ENCODE assay signal across 10 mouse cellular contexts in the genomic region with DNA sequence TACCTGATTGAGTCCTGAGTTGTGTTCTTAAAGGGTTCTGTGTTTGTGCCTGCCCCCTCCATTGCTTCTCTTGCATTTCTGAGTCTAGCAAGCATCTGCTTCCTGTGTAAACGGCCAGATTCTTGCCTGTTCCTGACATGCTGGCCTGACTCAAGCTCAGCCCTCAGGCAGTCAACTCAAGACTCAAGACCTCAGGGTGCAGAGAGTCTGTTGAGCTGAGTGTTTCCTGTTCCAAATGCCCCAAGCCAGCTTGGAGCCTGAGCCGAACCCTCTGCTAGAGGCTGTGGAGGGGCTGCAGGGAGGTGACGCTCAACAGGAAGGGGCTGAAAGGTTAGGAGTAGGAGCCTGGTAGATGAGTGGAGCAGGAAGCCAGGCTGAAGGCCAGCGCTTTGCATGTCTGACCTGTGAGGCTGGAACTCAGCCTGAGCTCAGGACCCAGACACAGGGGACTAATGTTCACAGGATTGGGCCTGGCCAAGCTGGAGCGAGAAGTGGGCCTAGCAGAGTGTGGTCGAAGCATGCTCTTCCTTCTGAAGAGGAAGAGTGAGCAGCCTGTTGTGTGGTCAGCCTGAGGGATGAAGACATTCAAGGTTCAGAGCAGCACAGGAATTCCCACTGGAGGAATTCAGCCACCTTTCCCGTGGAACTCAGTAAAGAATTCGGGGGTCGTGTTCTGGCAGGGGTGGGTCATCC. TPM values are rescaled to one million over a fixed set of nuclear protein-coding genes. Genes with fewer than 3 reads are reported as not detected.
DNase-seq lines count a peak whose midpoint lies in the region; ATAC-seq and TF ChIP-seq lines count a peak whose summit lies in the region.
"Had no signal": no experiment of that assay in that cellular context is flagged by ENCODE, and none has a peak within 500 bp of the region (broad histone marks: within the 10 kb centered on the region; RNA-seq: fewer than 3 reads in every experiment).

No protein-coding gene starts in this region.

- H3K4me1 ChIP-seq in kidney, embryonic 16.5 days (ENCODE audit: insufficient read depth, low read length): peaks cover 17% of the 10 kb centered on the region
- H3K4me1 ChIP-seq in kidney, adult 2 months (ENCODE audit: control insufficient read depth, insufficient read depth, low read length): peaks cover 3% of the 10 kb centered on the region; the same call in 1 of the 2 replicates
- no peaks in the 10 kb centered on the region for H3K4me1 ChIP-seq in brown adipose tissue, adult 24 weeks (ENCODE audit: control insufficient read depth, insufficient read depth, insufficient read length, low read length)
- H3K4me1 ChIP-seq in intestine, postnatal 0 days (replicated peaks; ENCODE audit: control insufficient read depth, insufficient read depth, low read length): peaks cover 4% of the 10 kb centered on the region; the same call in 1 of the 2 replicates
- peaks cover 14% of the 10 kb centered on the region; the same call in 1 of the 2 replicates for H3K4me1 ChIP-seq in stomach, embryonic 16.5 days (ENCODE audit: control insufficient read depth, insufficient read depth, low read length)

- no peaks in the 10 kb centered on the region for H3K27me3 ChIP-seq in kidney, embryonic 16.5 days (ENCODE audit: insufficient read depth, low read length)
- no peaks in the 10 kb centered on the region for H3K27me3 ChIP-seq in kidney, adult 2 months (replicated peaks; ENCODE audit: control insufficient read depth, insufficient read depth, low read length)
- no peaks in the 10 kb centered on the region for H3K27me3 ChIP-seq in intestine, postnatal 0 days (replicated peaks; ENCODE audit: control insufficient read depth, insufficient read depth, low read length)
- no peaks in the 10 kb centered on the region for H3K27me3 ChIP-seq in stomach, embryonic 16.5 days (ENCODE audit: control insufficient read depth, insufficient read depth, low read length)
- H3K27me3 ChIP-seq: CH12.LX had no signal

- 41% methylated on average over 9 of the region's 9 CpGs for WGBS in kidney, embryonic 16.5 days
- 53% methylated on average over 9 of the region's 9 CpGs for WGBS in kidney, adult 2 months
- WGBS in intestine, postnatal 0 days: 63% methylated on average over 9 of the region's 9 CpGs
- 55% methylated on average over 9 of the region's 9 CpGs for WGBS in stomach, embryonic 16.5 days

- ATAC-seq in kidney, embryonic 16.5 days (ENCODE audit: low FRiP score, low TSS enrichment): no peak; the same call in 1 of the 2 replicates
- no peak for ATAC-seq in intestine, postnatal 0 days
- peak; percentile 41; the same call in 1 of the 2 replicates for ATAC-seq in stomach, embryonic 16.5 days (ENCODE audit: insufficient read depth, low FRiP score)
- ATAC-seq: forebrain, embryonic 14.5 days had no signal

- TF ChIP-seq POLR2A in kidney, adult 2 months (IDR thresholded peaks at IDR 0.05; ENCODE audit: low read depth, low read length): no peak

- H3K36me3 ChIP-seq in kidney, embryonic 16.5 days (ENCODE audit: insufficient read depth, low read length): no peaks in the 10 kb centered on the region
- no peaks in the 10 kb centered on the region for H3K36me3 ChIP-seq in kidney, adult 2 months (ENCODE audit: control insufficient read depth, insufficient read depth, low read length)
- H3K36me3 ChIP-seq in intestine, postnatal 0 days (ENCODE audit: control insufficient read depth, insufficient read depth): no peaks in the 10 kb centered on the region
- H3K36me3 ChIP-seq in stomach, embryonic 16.5 days (ENCODE audit: control insufficient read depth, insufficient read depth, low read length): no peaks in the 10 kb centered on the region

- H3K4me2 ChIP-seq in kidney, embryonic 16.5 days (replicated peaks; ENCODE audit: low read depth, low read length): no peak overlapping the region
- 0 out of 2 replicates have a peak overlapping the region, but pooled peaks have one; percentile 4 for H3K4me2 ChIP-seq in intestine, postnatal 0 days (replicated peaks; ENCODE audit: low read depth)
- 0 out of 2 replicates have a peak overlapping the region, but pooled peaks have one; percentile 12 for H3K4me2 ChIP-seq in stomach, embryonic 16.5 days (ENCODE audit: low read depth, low read length)

- no peak overlapping the region for H3K9ac ChIP-seq in kidney, embryonic 16.5 days (replicated peaks; ENCODE audit: low read length)
- H3K9ac ChIP-seq in intestine, postnatal 0 days (ENCODE audit: low read depth, low read length): no peak overlapping the region
- H3K9ac ChIP-seq in stomach, embryonic 16.5 days (ENCODE audit: low read length): peak overlapping the region; percentile 26; the same call in 1 of the 2 replicates

- no peak for DNase-seq in kidney, adult 2 months
- DNase-seq in right cerebral cortex, postnatal 10 days (ENCODE audit: low spot score in 2 of 2): no peak
- DNase-seq in gastrocnemius, postnatal 36 days: no peak
- no peak for DNase-seq in c-Kit-positive CD71-positive TER-119-positive erythroid progenitor cells, embryonic 14.5 days (ENCODE audit: low spot score)

- intact Hi-C loops in gastrocnemius, postnatal 36 days (cut with DNase I): no loop called here

- no peak for TF ChIP-seq CTCF in kidney, adult 2 months (conservative IDR thresholded peaks at IDR 0.05; ENCODE audit: insufficient read depth, insufficient read length, low read depth, low read length)
- no peak for TF ChIP-seq CTCF in intestine, postnatal 0 days (IDR thresholded peaks at IDR 0.05; ENCODE audit: low read depth)

- H3K9me3 ChIP-seq in kidney, embryonic 16.5 days (ENCODE audit: low read length): no peaks in the 10 kb centered on the region
- H3K9me3 ChIP-seq in intestine, postnatal 0 days (ENCODE audit: control insufficient read depth): no peaks in the 10 kb centered on the region
- no peaks in the 10 kb centered on the region for H3K9me3 ChIP-seq in stomach, embryonic 16.5 days (replicated peaks; ENCODE audit: control insufficient read depth, low read length)

- no peak overlapping the region for H3K4me3 ChIP-seq in kidney, embryonic 16.5 days (ENCODE audit: low read length)
- no peak overlapping the region for H3K4me3 ChIP-seq in kidney, adult 2 months (ENCODE audit: insufficient read depth, low read depth, low read length)
- H3K4me3 ChIP-seq in brown adipose tissue, adult 24 weeks (ENCODE audit: insufficient read depth, low read depth, low read length): peak overlapping the region; percentile 33
- no peak overlapping the region for H3K4me3 ChIP-seq in intestine, postnatal 0 days (ENCODE audit: low read depth, low read length)
- no peak overlapping the region for H3K4me3 ChIP-seq in stomach, embryonic 16.5 days (replicated peaks; ENCODE audit: low read length)

- H3K27ac ChIP-seq in kidney, embryonic 16.5 days (ENCODE audit: low read length): peak overlapping the region; percentile 56; the same call in 1 of the 2 replicates
- no peak overlapping the region for H3K27ac ChIP-seq in kidney, adult 2 months (ENCODE audit: insufficient read depth, low read depth, low read length)
- no peak overlapping the region for H3K27ac ChIP-seq in brown adipose tissue, adult 24 weeks (replicated peaks; ENCODE audit: low read depth, low read length)
- peak overlapping the region; percentile 46 for H3K27ac ChIP-seq in intestine, postnatal 0 days (ENCODE audit: low read depth, low read length)
- H3K27ac ChIP-seq in stomach, embryonic 16.5 days (ENCODE audit: low read length): peak overlapping the region; percentile 52

RNA-seq across cellular contexts. Expression of gene Ing1, which starts 19.7 kb away (rescaled TPM):
- 34.0 and 37.9 TPM in 2 replicates for polyA plus RNA-seq in kidney, embryonic 16.5 days (2015; fragmentation: Nextera tagmentation; extraction: Ambion mirVana)
- 12.0 and 16.3 TPM in 2 replicates for polyA plus RNA-seq in kidney, adult 2 months (2012; rRNA removed)
- 13.9 and 17.2 TPM in 2 replicates for polyA plus RNA-seq in brown adipose tissue, adult 24 weeks (2012; ENCODE audit: insufficient read depth, insufficient read length, missing spikeins)
- polyA plus RNA-seq in intestine, postnatal 0 days (2015; fragmentation: Nextera tagmentation; extraction: Ambion mirVana): 19.5 and 20.2 TPM in 2 replicates
- 24.7 and 24.9 TPM in 2 replicates for polyA plus RNA-seq in stomach, embryonic 16.5 days (2015; fragmentation: Nextera tagmentation; extraction: Ambion mirVana)
- total RNA-seq in gastrocnemius, postnatal 36 days (2021): 10 to 100 TPM; 12.0 to 15.0 TPM

RNA-seq across cellular contexts. Expression of gene Cars2, which starts 24.5 kb away (rescaled TPM):
- 27.0 and 27.3 TPM in 2 replicates for polyA plus RNA-seq in kidney, embryonic 16.5 days (2015; fragmentation: Nextera tagmentation; extraction: Ambion mirVana)
- 50.7 and 56.6 TPM in 2 replicates for polyA plus RNA-seq in kidney, adult 2 months (2012; rRNA removed)
- 43.7 and 44.1 TPM in 2 replicates for polyA plus RNA-seq in brown adipose tissue, adult 24 weeks (2012; ENCODE audit: insufficient read depth, insufficient read length, missing spikeins)
- polyA plus RNA-seq in intestine, postnatal 0 days (2015; fragmentation: Nextera tagmentation; extraction: Ambion mirVana): 10.0 and 12.6 TPM in 2 replicates
- polyA plus RNA-seq in stomach, embryonic 16.5 days (2015; fragmentation: Nextera tagmentation; extraction: Ambion mirVana): 24.3 and 26.9 TPM in 2 replicates
- total RNA-seq in gastrocnemius, postnatal 36 days (2021): 10 to 100 TPM; 13.8 to 14.2 TPM

Comparison
In these comparisons a context has a peak if more than half of its experiments do, and no peak if none do; other contexts are left out.
1. H3K27ac ChIP-seq: peak in kidney, embryonic 16.5 days (single experiment), intestine, postnatal 0 days (single experiment) and stomach, embryonic 16.5 days (single experiment); none in kidney, adult 2 months (single experiment) and brown adipose tissue, adult 24 weeks (single experiment).